Mouse (Mus musculus) forebrain, embryonic 11.5 days (tissue): ENCODE measurements at regions not wholly inside any gene's neighbourhood (a gene's known extent, or its start where the extent isn't known, plus 50 kb on each side); places are given as distances from the start of the nearest gene placed in this dataset.

Experiments used
- ATAC-seq: fragments of 200-750 bp; cut with Nextera tagmentation; replicated peaks from 2 replicates; pipeline ENCODE4 v1.8.0; 2017; ENCODE audit warnings: moderate TSS enrichment; ENCODE audit not compliant: low FRiP score
- DNase-seq: peaks from one replicate; pipeline ENCODE4 v3.0.0-alpha.2; 2017; ENCODE audit warnings: low spot score
- H3K27ac ChIP-seq: fragments of 300-500 bp; sonication (generic); 2 replicates; pipeline ENCODE4 v1.5.1; 2014; ENCODE audit warnings: low read depth, low read length
- H3K27me3 ChIP-seq: fragments of 300-500 bp; sonication (generic); 2 replicates; pipeline ENCODE4 v1.6.1; 2014; ENCODE audit warnings: mild to moderate bottlenecking, low read length, mixed read lengths; ENCODE audit not compliant: control insufficient read depth, insufficient read depth
- H3K36me3 ChIP-seq: fragments of 300-500 bp; sonication (generic); 2 replicates; pipeline ENCODE4 v1.6.1; 2014; ENCODE audit warnings: mild to moderate bottlenecking, low read length, moderate library complexity, mixed read lengths; ENCODE audit not compliant: control insufficient read depth, insufficient read depth
- H3K4me1 ChIP-seq: fragments of 300-500 bp; sonication (generic); replicated peaks from 2 replicates; pipeline ENCODE4 v1.6.1; 2014; ENCODE audit warnings: low read length, mixed read lengths; ENCODE audit not compliant: control insufficient read depth, insufficient read depth
- H3K4me2 ChIP-seq: fragments of 300-500 bp; sonication (generic); 2 replicates; pipeline ENCODE4 v1.6.1; 2014; ENCODE audit warnings: low read depth, mild to moderate bottlenecking, low read length, moderate library complexity, mixed read lengths; ENCODE audit not compliant: severe bottlenecking
- H3K4me3 ChIP-seq: fragments of 300-500 bp; sonication (generic); 2 replicates; pipeline ENCODE4 v1.5.1; 2014; ENCODE audit warnings: low read depth, low read length
- H3K9ac ChIP-seq: fragments of 300-500 bp; sonication (generic); 2 replicates; pipeline ENCODE4 v1.6.1; 2014; ENCODE audit warnings: low read length
- H3K9me3 ChIP-seq: fragments of 300-500 bp; sonication (generic); 2 replicates; pipeline ENCODE4 v1.6.1; 2016; ENCODE audit warnings: low read length, mixed read lengths; ENCODE audit not compliant: control insufficient read depth
- WGBS: fragments of 180-500 bp; shearing (Covaris S2); extraction: QIAGEN DNeasy Blood & Tissue Kit; methylation state at CpG from one replicate; pipeline ENCODE4 v1.1.7; 2014; 5-methylcytosine and 5-hydroxymethylcytosine counted together

GRCm38 (mm10) chr5:107035376-107035775 is 71.3 kb downstream of the Cdc7 start:
- WGBS, result 81% methylated on average over 4 of the region's 4 CpGs
- Histone ChIP-seq H3K4me2 (no peak overlapping the region), H3K9ac (no peak overlapping the region), H3K4me3 (no peak overlapping the region), H3K4me1 (no peaks in the 10 kb centered on the region), H3K36me3 (no peaks in the 10 kb centered on the region), H3K27me3 (no peaks in the 10 kb centered on the region), H3K9me3 (no peaks in the 10 kb centered on the region), H3K27ac (no peak overlapping the region)
- no peak for ATAC-seq
- no peak for DNase-seq

GRCm38 (mm10) chr5:107035782-107036181 is 71.7 kb downstream of the Cdc7 start:
- H3K4me2 ChIP-seq, result no peak overlapping the region
- no peaks in the 10 kb centered on the region for H3K4me1 ChIP-seq
- no peak for ATAC-seq
- no peak overlapping the region for H3K27ac ChIP-seq
- H3K27me3 ChIP-seq, result no peaks in the 10 kb centered on the region
- H3K36me3 ChIP-seq, result no peaks in the 10 kb centered on the region
- no peaks in the 10 kb centered on the region for H3K9me3 ChIP-seq
- DNase-seq, result no peak
- H3K9ac ChIP-seq, result no peak overlapping the region
- WGBS, result 74% methylated on average over 6 of the region's 6 CpGs
- no peak overlapping the region for H3K4me3 ChIP-seq

GRCm38 (mm10) chr5:107036475-107036874 is 72.4 kb downstream of the Cdc7 start:
- H3K4me2 ChIP-seq, result no peak overlapping the region
- H3K4me1 ChIP-seq, result no peaks in the 10 kb centered on the region
- DNase-seq, result no peak
- WGBS, result 85% methylated on average over 6 of the region's 6 CpGs
- H3K9ac ChIP-seq, result no peak overlapping the region
- no peak overlapping the region for H3K27ac ChIP-seq
- no peaks in the 10 kb centered on the region for H3K9me3 ChIP-seq
- no peak for ATAC-seq
- H3K4me3 ChIP-seq, result no peak overlapping the region
- no peaks in the 10 kb centered on the region for H3K36me3 ChIP-seq
- no peaks in the 10 kb centered on the region for H3K27me3 ChIP-seq

- H3K9me3 ChIP-seq, result no peaks in the 10 kb centered on the region
- no peak for DNase-seq
- no peak overlapping the region for H3K4me3 ChIP-seq
- no peaks in the 10 kb centered on the region for H3K27me3 ChIP-seq
- H3K4me1 ChIP-seq, result no peaks in the 10 kb centered on the region
- no peaks in the 10 kb centered on the region for H3K36me3 ChIP-seq
- no peak overlapping the region for H3K4me2 ChIP-seq
- H3K27ac ChIP-seq, result no peak overlapping the region
- 88% methylated on average over 6 of the region's 6 CpGs for WGBS
- ATAC-seq, result no peak
- no peak overlapping the region for H3K9ac ChIP-seq
These were observed 73.0 kb downstream of the Cdc7 start for GRCm38 (mm10) chr5:107037087-107037486.

GRCm38 (mm10) chr5:107039340-107039739 is 75.2 kb downstream of the Cdc7 start:
- no peak overlapping the region for H3K27ac ChIP-seq
- 94% methylated on average over 8 of the region's 8 CpGs for WGBS
- H3K4me2 ChIP-seq, result no peak overlapping the region
- no peak for ATAC-seq
- no peaks in the 10 kb centered on the region for H3K27me3 ChIP-seq
- no peak for DNase-seq
- no peak overlapping the region for H3K4me3 ChIP-seq
- H3K9me3 ChIP-seq, result no peaks in the 10 kb centered on the region
- no peaks in the 10 kb centered on the region for H3K4me1 ChIP-seq
- H3K9ac ChIP-seq, result no peak overlapping the region
- H3K36me3 ChIP-seq, result no peaks in the 10 kb centered on the region

- no peak overlapping the region for H3K4me3 ChIP-seq
- ATAC-seq, result no peak
These were observed 75.8 kb downstream of the Cdc7 start for GRCm38 (mm10) chr5:107039956-107040355.

GRCm38 (mm10) chr5:107040489-107040888 is 76.4 kb downstream of the Cdc7 start:
- Histone ChIP-seq H3K9ac (no peak overlapping the region), H3K4me1 (no peaks in the 10 kb centered on the region), H3K4me3 (no peak overlapping the region), H3K36me3 (no peaks in the 10 kb centered on the region), H3K9me3 (no peaks in the 10 kb centered on the region), H3K27ac (no peak overlapping the region), H3K27me3 (no peaks in the 10 kb centered on the region), H3K4me2 (no peak overlapping the region)
- 90% methylated on average over 10 of the region's 10 CpGs for WGBS
- no peak for DNase-seq
- ATAC-seq, result no peak

More at GRCm38 (mm10) chr5:107039956-107040355, 75.8 kb downstream of the Cdc7 start:
- no peaks in the 10 kb centered on the region for H3K36me3 ChIP-seq
- no peak overlapping the region for H3K4me2 ChIP-seq
- no peaks in the 10 kb centered on the region for H3K4me1 ChIP-seq
- H3K27ac ChIP-seq, result no peak overlapping the region
- no peaks in the 10 kb centered on the region for H3K9me3 ChIP-seq
- no peaks in the 10 kb centered on the region for H3K27me3 ChIP-seq
- H3K9ac ChIP-seq, result no peak overlapping the region
- WGBS, result 89% methylated on average over 6 of the region's 6 CpGs
- DNase-seq, result no peak

- H3K27me3 ChIP-seq, result no peaks in the 10 kb centered on the region
- no peak overlapping the region for H3K9ac ChIP-seq
- H3K9me3 ChIP-seq, result no peaks in the 10 kb centered on the region
- ATAC-seq (no peak), DNase-seq (no peak)
- H3K4me2 ChIP-seq, result no peak overlapping the region
- H3K4me1 ChIP-seq, result no peaks in the 10 kb centered on the region
- no peaks in the 10 kb centered on the region for H3K36me3 ChIP-seq
- no peak overlapping the region for H3K27ac ChIP-seq
- 82% methylated on average over 10 of the region's 10 CpGs for WGBS
- H3K4me3 ChIP-seq, result no peak overlapping the region
These were observed 81.0 kb downstream of the Cdc7 start for GRCm38 (mm10) chr5:107045163-107045562.

- no peaks in the 10 kb centered on the region for H3K27me3 ChIP-seq
- H3K4me1 ChIP-seq, result no peaks in the 10 kb centered on the region
- no peak overlapping the region for H3K9ac ChIP-seq
- WGBS, result 34% methylated on average over 4 of the region's 4 CpGs
- no peaks in the 10 kb centered on the region for H3K36me3 ChIP-seq
- no peak overlapping the region for H3K27ac ChIP-seq
- ATAC-seq (no peak), DNase-seq (no peak)
- no peaks in the 10 kb centered on the region for H3K9me3 ChIP-seq
- no peak overlapping the region for H3K4me3 ChIP-seq
- no peak overlapping the region for H3K4me2 ChIP-seq
These were observed 82.4 kb downstream of the Cdc7 start for GRCm38 (mm10) chr5:107046501-107046931.
